Mouse (Mus musculus) neural tube, embryonic 13.5 days (tissue): ENCODE results near the gene Hist3h2a. TPM values are rescaled to one million over a fixed set of nuclear protein-coding genes. Genes with fewer than 3 reads are reported as not detected.

ENCODE experiments used
- ATAC-seq: fragments of 200-750 bp; cut with Nextera tagmentation; 2 replicates; pipeline ENCODE4 v1.8.0; 2017; ENCODE audit warnings: low read depth, mild to moderate bottlenecking, moderate TSS enrichment, moderate library complexity
- H3K27ac ChIP-seq: fragments of 300-500 bp; sonication (generic); replicated peaks from 2 replicates; pipeline ENCODE4 v1.5.1; 2015; ENCODE audit warnings: moderate library complexity, mild to moderate bottlenecking, inconsistent platforms
- H3K27me3 ChIP-seq: fragments of 300-500 bp; sonication (generic); 2 replicates; pipeline ENCODE4 v1.6.1; 2015; ENCODE audit warnings: mild to moderate bottlenecking, inconsistent platforms
- H3K36me3 ChIP-seq: fragments of 300-500 bp; sonication (generic); 2 replicates; pipeline ENCODE4 v1.6.1; 2015; ENCODE audit warnings: mild to moderate bottlenecking, inconsistent platforms
- H3K4me1 ChIP-seq: fragments of 300-500 bp; sonication (generic); replicated peaks from 2 replicates; pipeline ENCODE4 v1.6.1; 2015; ENCODE audit warnings: inconsistent platforms
- H3K4me2 ChIP-seq: fragments of 300-500 bp; sonication (generic); 2 replicates; pipeline ENCODE4 v1.6.1; 2015; ENCODE audit warnings: inconsistent platforms, mild to moderate bottlenecking, moderate library complexity
- H3K4me3 ChIP-seq: fragments of 300-500 bp; sonication (generic); 2 replicates; pipeline ENCODE4 v1.5.1; 2015; ENCODE audit warnings: mild to moderate bottlenecking, inconsistent platforms
- H3K9ac ChIP-seq: fragments of 300-500 bp; sonication (generic); 2 replicates; pipeline ENCODE4 v1.6.1; 2015; ENCODE audit warnings: moderate library complexity, mild to moderate bottlenecking, inconsistent platforms
- H3K9me3 ChIP-seq: fragments of 300-500 bp; sonication (generic); 2 replicates; pipeline ENCODE4 v1.6.1; 2016; ENCODE audit warnings: inconsistent platforms
- WGBS: fragments of 180-500 bp; shearing (Covaris S2); methylation state at CpG from one replicate; pipeline ENCODE4 v1.1.7; 2015; 5-methylcytosine and 5-hydroxymethylcytosine counted together
- polyA plus RNA-seq: library from polyadenylated mRNA; unstranded; fragments of >200 nt; fragmentation: Nextera tagmentation; extraction: Ambion mirVana; gene quantifications from 2 replicates; pipeline ENCODE4 v1.2.1, GENCODE M21; 2015

Hist3h2a gene
- polyA plus RNA-seq, 1 experiment from 2014 or later, result 126 TPM

DNA sequence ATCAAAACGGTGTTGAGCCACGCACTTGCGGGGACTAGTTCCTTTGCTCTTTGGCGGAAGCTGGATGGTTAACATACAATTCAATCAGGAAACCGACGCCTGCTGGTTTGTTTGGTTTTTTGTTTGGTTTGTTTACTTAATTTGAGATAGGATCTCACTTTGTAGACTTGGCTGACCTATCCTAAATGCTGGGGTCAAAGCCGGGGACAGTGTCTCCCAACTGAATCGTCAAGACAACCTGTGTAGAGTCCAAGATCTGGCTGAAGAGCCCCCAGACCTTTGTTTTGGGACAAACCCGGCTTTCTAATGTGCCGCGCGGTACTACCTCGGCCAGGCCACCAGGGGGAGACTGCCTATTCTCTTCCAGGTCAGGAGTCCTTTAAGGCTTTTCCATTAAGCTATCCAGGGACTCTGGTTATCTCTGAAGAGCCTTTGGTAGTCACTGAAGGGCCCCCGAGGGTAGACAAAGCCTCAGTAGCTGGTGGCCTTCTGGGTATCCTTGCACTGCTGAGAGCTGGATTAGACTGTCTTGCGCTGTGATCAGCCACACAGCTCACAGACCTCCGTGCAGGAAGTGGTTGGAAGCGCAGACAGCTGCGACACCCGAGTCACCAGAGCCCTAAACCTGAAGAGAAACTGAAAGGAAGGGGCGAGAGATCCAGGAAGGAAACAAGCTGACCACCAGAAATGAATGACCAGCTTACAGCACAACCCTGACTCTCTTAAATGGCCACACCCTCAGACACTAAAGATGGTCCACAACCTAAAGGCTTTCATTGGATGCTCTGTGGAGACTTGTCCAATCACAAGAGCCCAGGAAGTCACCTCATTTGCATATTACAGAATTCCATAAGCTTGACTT is 26.5 kb upstream of the Hist3h2a start:
- Histone ChIP-seq H3K9me3 (no peaks in the 10 kb centered on the region), H3K4me2 (peak overlapping the region; percentile 35), H3K4me1 (peaks cover 7% of the 10 kb centered on the region), H3K27ac (peak overlapping the region; percentile 73), H3K4me3 (peak overlapping the region; percentile 10; the same call in 1 of the 2 replicates), H3K9ac (0 out of 2 replicates have a peak overlapping the region, but pooled peaks have one; percentile 17), H3K36me3 (peaks cover 25% of the 10 kb centered on the region), H3K27me3 (no peaks in the 10 kb centered on the region)
- WGBS, result 39% methylated on average over 20 of the region's 20 CpGs
- ATAC-seq, result peak; percentile 62; the same call in 1 of the 2 replicates

DNA sequence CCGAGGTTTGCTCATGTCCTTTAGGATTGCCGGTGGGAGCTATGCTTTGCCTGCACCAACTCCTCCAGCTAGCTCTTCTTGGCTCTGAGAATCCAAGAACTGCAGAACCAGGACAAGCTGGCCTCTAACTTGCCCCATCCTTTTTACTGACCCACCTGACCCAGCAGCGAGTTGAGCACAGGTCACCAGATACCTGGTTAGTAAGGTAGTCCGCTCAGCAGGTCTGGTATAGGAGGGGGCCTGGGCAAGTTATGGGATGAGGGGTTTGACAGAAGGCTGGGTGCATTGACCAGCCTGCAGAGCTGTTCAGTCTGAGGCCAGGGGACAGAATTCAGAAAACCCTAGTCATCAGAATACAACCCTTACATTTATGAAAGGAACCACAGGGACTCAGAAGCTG is 25.4 kb upstream of the Hist3h2a start:
- Histone ChIP-seq H3K36me3 (peaks cover 35% of the 10 kb centered on the region), H3K9ac (no peak overlapping the region), H3K4me3 (no peak overlapping the region), H3K4me2 (no peak overlapping the region), H3K27ac (no peak overlapping the region), H3K9me3 (no peaks in the 10 kb centered on the region), H3K4me1 (peaks cover 7% of the 10 kb centered on the region), H3K27me3 (no peaks in the 10 kb centered on the region)
- no peak for ATAC-seq
- 72% methylated on average over 4 of the region's 4 CpGs for WGBS

DNA sequence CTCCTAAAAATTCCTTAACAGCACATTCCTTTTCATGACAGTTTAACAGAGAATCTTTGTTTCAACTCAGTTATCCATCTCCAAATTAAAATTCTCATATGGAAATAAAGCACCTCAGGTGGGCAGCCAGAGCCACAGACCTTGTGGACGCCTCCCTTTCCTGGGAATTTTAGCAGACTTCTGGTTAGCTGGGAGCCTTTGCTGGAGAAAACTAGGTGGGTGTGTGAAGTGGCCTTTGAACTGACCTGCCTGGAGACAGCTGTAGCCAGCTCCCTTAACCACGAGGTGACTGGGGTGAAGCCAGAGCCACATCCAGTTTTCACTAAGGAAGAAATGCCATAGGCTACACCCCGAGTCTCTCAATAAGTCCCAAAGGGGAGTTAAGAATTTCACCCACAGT is 24.8 kb upstream of the Hist3h2a start:
- WGBS, result 60% methylated on average over 3 of the region's 3 CpGs
- no peak for ATAC-seq
- H3K4me3 ChIP-seq, result no peak overlapping the region

DNA sequence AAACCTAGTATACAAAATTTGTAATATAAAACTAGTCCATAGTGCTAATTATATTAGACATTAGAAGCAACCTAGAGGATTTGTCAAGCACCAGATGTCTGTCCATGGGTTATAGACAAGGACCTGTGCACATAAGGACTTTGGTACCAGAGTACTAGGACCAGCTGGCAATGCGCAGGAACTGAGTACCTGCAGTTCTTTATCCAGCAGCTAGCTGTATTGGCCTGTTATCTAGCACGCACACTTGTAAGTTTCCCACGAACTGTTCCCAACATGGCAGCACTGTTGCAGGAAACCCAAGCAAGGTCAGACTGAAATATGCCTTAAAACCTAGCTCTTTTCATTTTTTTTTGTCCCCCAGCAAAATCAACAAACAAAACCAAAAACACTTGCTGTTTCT is 24.2 kb upstream of the Hist3h2a start:
- H3K4me1 ChIP-seq, result peaks cover 7% of the 10 kb centered on the region
- H3K36me3 ChIP-seq, result peaks cover 45% of the 10 kb centered on the region
- no peaks in the 10 kb centered on the region for H3K9me3 ChIP-seq
- 94% methylated on average over 3 of the region's 3 CpGs for WGBS
- no peaks in the 10 kb centered on the region for H3K27me3 ChIP-seq
- no peak for ATAC-seq
- no peak overlapping the region for H3K4me2 ChIP-seq
- H3K9ac ChIP-seq, result no peak overlapping the region
- no peak overlapping the region for H3K4me3 ChIP-seq
- no peak overlapping the region for H3K27ac ChIP-seq

More for the DNA sequence above, 24.8 kb upstream of the Hist3h2a start:
- Histone ChIP-seq H3K27me3 (no peaks in the 10 kb centered on the region), H3K9me3 (no peaks in the 10 kb centered on the region), H3K4me2 (no peak overlapping the region), H3K27ac (no peak overlapping the region), H3K4me1 (peaks cover 7% of the 10 kb centered on the region), H3K9ac (0 out of 2 replicates have a peak overlapping the region, but pooled peaks have one; percentile 8), H3K36me3 (peaks cover 41% of the 10 kb centered on the region)

DNA sequence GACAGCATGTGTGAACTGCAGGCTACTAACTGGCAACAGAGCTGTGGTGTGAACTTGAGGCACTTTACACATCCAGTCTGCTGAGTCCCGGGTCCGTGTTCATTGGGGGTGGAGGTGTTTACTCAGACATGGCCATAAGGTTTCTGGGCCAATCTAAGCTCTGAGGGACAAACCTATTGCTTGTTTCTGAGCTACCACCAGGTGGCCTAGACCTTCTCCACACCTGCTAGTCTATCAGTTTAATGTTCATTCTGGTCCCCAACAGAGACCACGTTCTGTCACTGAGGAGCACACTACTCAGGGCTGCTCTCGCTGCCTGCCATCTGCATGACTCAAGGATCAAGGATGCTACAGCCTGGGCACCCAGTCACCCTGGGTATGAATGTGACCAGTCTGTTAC is 22.9 kb upstream of the Hist3h2a start:
- Histone ChIP-seq H3K4me1 (peaks cover 18% of the 10 kb centered on the region), H3K4me2 (no peak overlapping the region), H3K9me3 (no peaks in the 10 kb centered on the region), H3K27me3 (no peaks in the 10 kb centered on the region), H3K4me3 (no peak overlapping the region), H3K9ac (no peak overlapping the region), H3K36me3 (peaks cover 57% of the 10 kb centered on the region), H3K27ac (no peak overlapping the region)
- ATAC-seq, result no peak
- 85% methylated on average over 4 of the region's 4 CpGs for WGBS

DNA sequence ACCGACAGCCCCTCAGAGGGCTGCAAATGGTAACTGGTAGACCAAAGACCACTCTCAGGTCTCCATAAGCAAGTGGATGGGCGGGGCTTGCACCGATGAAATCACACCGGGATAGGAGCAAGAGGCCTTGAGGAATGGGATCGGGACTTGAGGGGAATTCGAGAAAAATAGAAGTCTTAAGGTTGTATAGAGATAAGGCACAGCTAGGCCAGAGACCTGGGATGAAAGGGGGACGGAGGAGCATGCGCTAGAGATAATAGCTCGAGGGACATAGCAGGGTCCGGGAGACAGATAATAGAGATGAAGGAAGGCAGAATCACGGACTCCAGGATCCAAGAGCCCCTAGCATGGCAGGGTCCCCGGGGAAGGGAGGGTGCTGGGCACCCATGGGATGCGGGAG is 16.6 kb upstream of the Hist3h2a start:
- under 1% methylated on average over 10 of the region's 13 CpGs for WGBS
- Histone ChIP-seq H3K9ac (peak overlapping the region; percentile 99), H3K27me3 (no peaks in the 10 kb centered on the region), H3K27ac (peak overlapping the region; percentile 96), H3K4me1 (peaks cover 32% of the 10 kb centered on the region), H3K4me3 (peak overlapping the region; percentile 96), H3K36me3 (peaks cover 39% of the 10 kb centered on the region), H3K4me2 (peak overlapping the region; percentile 94), H3K9me3 (no peaks in the 10 kb centered on the region)
- peak; percentile 11 for ATAC-seq

DNA sequence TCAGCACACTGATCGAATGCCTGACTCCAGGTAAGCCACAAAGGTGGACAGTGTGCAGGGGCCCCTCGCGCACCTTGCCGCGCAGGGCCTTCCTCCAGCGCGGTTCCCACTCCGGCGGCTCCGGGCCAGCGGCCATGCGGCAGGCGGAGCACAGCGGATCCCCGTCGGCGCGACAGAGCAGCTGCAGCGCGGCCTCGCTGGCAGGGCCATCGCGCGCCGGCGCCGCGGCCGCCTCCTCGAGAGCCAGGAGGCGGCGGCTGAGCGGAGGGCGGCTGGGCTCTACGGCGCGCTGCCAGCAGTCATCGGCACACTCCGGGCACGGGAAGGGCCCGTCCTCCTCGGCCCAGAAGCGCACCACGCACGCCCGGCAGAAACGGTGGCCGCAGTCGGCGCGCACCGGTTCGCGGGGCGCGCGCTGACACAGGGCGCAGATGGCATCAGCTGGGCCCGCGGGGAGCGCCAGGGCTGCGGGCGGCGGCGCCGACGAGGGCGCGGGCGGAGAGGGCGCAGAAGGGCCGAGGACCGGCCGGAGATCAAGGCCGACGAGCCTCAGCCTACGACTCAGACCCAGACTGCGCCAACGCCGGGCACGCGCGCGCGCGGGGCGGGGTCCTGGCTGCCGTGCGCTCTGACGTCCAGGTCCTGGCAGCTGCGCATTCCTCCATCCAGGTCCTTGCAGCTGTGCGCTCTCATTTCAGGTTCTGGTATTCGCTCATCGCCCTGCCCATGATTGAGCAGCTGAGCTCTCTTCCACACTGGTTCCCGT is 16.0 kb upstream of the Hist3h2a start, which contains the start of gene Rnf187:
Rnf187 (minus strand) TSS at position 595 of the 766 bp plus-strand sequence.
- peaks cover 33% of the 10 kb centered on the region for H3K36me3 ChIP-seq
- H3K9ac ChIP-seq, result peak within 1 kb of the TSS; percentile 99
- ATAC-seq, result peak; percentile 97
- H3K27me3 ChIP-seq, result no peaks in the 10 kb centered on the region
- no peaks in the 10 kb centered on the region for H3K9me3 ChIP-seq
- H3K4me1 ChIP-seq, result peaks cover 35% of the 10 kb centered on the region
- under 1% methylated on average over 95 of the region's 95 CpGs for WGBS
- peak within 1 kb of the TSS; percentile 96 for H3K4me3 ChIP-seq
- H3K4me2 ChIP-seq, result peak within 1 kb of the TSS; percentile 94
- peak within 1 kb of the TSS; percentile 96 for H3K27ac ChIP-seq

DNA sequence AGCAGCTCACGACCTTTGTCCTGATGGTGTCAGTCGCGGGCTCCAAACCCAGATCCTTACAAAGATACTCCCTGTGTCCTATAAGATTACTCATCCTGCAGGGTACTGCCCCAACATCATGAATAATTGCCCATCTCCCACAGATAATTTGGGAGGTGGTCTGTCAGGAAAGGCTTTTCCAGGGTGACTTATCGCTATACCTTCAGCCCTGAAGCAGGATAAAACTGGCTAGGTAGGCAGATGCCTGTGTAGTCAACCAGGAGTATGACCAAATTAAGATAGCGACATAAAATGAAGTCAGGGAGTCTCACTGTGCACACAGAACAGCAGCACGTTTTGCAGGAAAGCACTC is 15.4 kb upstream of the Hist3h2a start:
- H3K4me2 ChIP-seq, result peak overlapping the region; percentile 94
- H3K9me3 ChIP-seq, result no peaks in the 10 kb centered on the region
- peaks cover 41% of the 10 kb centered on the region for H3K4me1 ChIP-seq
- H3K9ac ChIP-seq, result peak overlapping the region; percentile 99
- WGBS, result 13% methylated on average over 6 of the region's 6 CpGs
- peak overlapping the region; percentile 96 for H3K4me3 ChIP-seq
- peak overlapping the region; percentile 96 for H3K27ac ChIP-seq
- no peaks in the 10 kb centered on the region for H3K27me3 ChIP-seq
- peaks cover 28% of the 10 kb centered on the region for H3K36me3 ChIP-seq
- ATAC-seq, result no peak

DNA sequence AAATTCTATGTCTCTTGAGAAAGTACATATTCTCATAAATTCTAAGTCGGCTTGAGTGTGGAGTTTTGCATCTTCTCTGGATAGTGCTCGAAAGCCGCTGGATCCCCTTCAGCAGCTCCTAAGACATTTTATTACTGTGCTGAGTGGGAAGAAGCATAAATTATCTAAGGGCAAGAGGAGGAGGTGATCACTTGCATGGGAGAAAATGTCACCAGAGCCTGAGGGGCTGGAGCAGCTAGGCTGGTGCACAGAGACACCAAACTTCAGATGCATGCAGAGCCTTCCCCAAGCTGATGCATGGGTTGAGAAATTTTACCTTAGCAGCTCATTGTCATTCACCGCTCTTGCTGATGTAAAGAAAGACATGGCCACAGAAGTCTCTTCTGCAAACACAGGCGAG is 10.3 kb upstream of the Hist3h2a start:
- ATAC-seq, result no peak
- H3K27me3 ChIP-seq, result no peaks in the 10 kb centered on the region
- H3K4me1 ChIP-seq, result peaks cover 36% of the 10 kb centered on the region
- 61% methylated on average over 5 of the region's 5 CpGs for WGBS
- H3K4me3 ChIP-seq, result no peak overlapping the region
- peak overlapping the region; percentile 59; the same call in 1 of the 2 replicates for H3K27ac ChIP-seq
- H3K9me3 ChIP-seq, result no peaks in the 10 kb centered on the region
- H3K9ac ChIP-seq, result peak overlapping the region; percentile 41; the same call in 1 of the 2 replicates
- H3K36me3 ChIP-seq, result no peaks in the 10 kb centered on the region
- no peak overlapping the region for H3K4me2 ChIP-seq

DNA sequence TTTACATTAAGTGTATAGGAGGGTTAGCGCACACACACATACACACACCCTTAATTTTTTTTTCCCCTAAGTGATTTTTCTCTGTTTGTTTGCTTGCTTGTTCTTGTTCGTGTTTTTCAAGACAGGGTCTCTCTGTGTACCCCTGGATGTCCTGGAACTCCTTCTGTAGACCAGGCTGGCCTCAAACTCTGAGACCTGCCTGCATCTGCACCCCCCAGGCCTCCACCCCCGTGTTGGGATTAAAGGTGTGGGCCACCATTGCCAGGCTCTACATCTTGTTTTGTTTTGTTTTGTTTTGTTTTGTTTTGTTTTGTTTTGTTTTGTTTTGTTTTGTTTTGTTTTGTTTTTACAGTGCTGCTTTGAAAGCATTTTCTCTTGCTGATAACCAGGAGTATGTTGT is 7.2 kb upstream of the Hist3h2a start:
- Histone ChIP-seq H3K9ac (peak overlapping the region; percentile 78), H3K9me3 (no peaks in the 10 kb centered on the region), H3K27ac (peak overlapping the region; percentile 100), H3K36me3 (no peaks in the 10 kb centered on the region), H3K27me3 (no peaks in the 10 kb centered on the region), H3K4me1 (peaks cover 52% of the 10 kb centered on the region), H3K4me2 (peak overlapping the region; percentile 58), H3K4me3 (peak overlapping the region; percentile 64)
- 74% methylated on average over 3 of the region's 3 CpGs for WGBS
- no peak for ATAC-seq

DNA sequence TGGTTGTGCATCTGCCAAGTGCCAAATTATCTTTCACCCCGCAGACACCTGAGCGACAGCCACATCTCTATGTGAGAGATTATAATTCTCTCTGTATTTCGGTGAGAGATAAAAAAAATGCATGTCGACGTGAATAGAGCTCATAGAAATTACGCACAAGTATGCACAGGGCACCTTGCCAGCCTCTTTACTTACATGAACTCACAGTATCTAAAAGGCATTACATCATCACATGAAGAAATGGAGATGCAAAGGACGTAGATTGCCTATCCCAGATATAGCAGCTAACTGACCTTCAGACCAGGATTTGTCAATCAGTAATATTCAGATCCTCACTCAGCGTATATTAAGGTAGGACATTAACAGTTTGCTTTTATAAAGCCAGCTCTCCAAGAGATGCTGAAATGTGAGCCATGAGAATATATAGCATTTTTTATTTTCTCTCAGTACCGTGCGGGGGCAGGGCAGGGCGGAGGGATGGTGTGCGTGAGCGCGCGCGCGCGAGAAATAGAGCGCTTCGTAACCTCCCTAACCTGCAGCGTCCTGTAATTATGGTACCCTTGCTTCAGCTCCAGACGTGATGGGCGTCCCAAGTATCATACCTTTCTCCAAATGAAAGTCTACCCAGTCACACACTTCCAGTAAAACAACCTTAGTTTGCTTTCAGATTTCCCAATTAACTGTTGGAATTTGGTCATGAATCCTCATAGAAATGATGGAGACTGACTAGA is 6.5 kb upstream of the Hist3h2a start:
- WGBS, result 13% methylated on average over 23 of the region's 23 CpGs
- no peaks in the 10 kb centered on the region for H3K36me3 ChIP-seq
- peak overlapping the region; percentile 78 for H3K9ac ChIP-seq
- H3K27me3 ChIP-seq, result no peaks in the 10 kb centered on the region
- H3K4me2 ChIP-seq, result peak overlapping the region; percentile 58
- H3K4me3 ChIP-seq, result peak overlapping the region; percentile 64
- peak; percentile 74 for ATAC-seq
- H3K4me1 ChIP-seq, result peaks cover 55% of the 10 kb centered on the region
- H3K9me3 ChIP-seq, result no peaks in the 10 kb centered on the region
- peak overlapping the region; percentile 100 for H3K27ac ChIP-seq
